Mouse (Mus musculus) MEL (cell line): ENCODE data around the gene Stk25. TPM values are rescaled to one million over a fixed set of nuclear protein-coding genes. Genes with fewer than 3 reads are reported as not detected.

Experiments used
- DNase-seq: peaks from one replicate; pipeline ENCODE4 v3.0.0; 2011; ENCODE audit warnings: low read depth, low spot score
- H3K27ac ChIP-seq: 2 replicates; pipeline ENCODE4 v1.5.1; 2012; ENCODE audit warnings: low read depth, mild to moderate bottlenecking, control low read depth, low read length, moderate library complexity; ENCODE audit not compliant: control insufficient read depth
- H3K27me3 ChIP-seq, 2 experiments: fragments of 150-350 bp in 1 of 2; sonication (generic) in 1 of 2; 2 replicates each; pipeline ENCODE4 v1.6.1; 2012; ENCODE audit warnings: low read length in 2 of 2, mild to moderate bottlenecking in 2 of 2, improper control_type of control experiment in 1 of 2, moderate library complexity in 1 of 2; ENCODE audit not compliant: insufficient read depth in 2 of 2, control insufficient read depth in 1 of 2
- H3K36me3 ChIP-seq, 2 experiments: 2 replicates each; pipeline ENCODE4 v1.6.1; 2012 to 2014; ENCODE audit warnings: low read length in 2 of 2, improper control_type of control experiment in 1 of 2, inconsistent platforms in 1 of 2, mild to moderate bottlenecking in 1 of 2; ENCODE audit not compliant: insufficient read depth in 2 of 2, control insufficient read depth in 1 of 2
- H3K4me1 ChIP-seq, 2 experiments: fragments of 150-350 bp in 1 of 2; sonication (generic) in 1 of 2; 2 replicates each; pipeline ENCODE4 v1.6.1; 2012; ENCODE audit warnings: low read length in 2 of 2, improper control_type of control experiment in 1 of 2, mild to moderate bottlenecking in 1 of 2; ENCODE audit not compliant: insufficient read depth in 2 of 2, control insufficient read depth in 1 of 2
- H3K4me3 ChIP-seq, 2 experiments: fragments of 150-350 bp in 1 of 2; sonication (generic) in 1 of 2; 2 replicates each; pipeline ENCODE4 v1.5.1; 2012; ENCODE audit warnings: low read depth in 2 of 2, low read length in 2 of 2, mild to moderate bottlenecking in 2 of 2, moderate library complexity in 2 of 2, control low read depth in 1 of 2, improper control_type of control experiment in 1 of 2; ENCODE audit not compliant: control insufficient read depth in 1 of 2, insufficient read depth in 1 of 2
- H3K79me2 ChIP-seq: 2 replicates; pipeline ENCODE4 v1.6.1; 2012; ENCODE audit warnings: mild to moderate bottlenecking, low read length, moderate library complexity; ENCODE audit not compliant: control insufficient read depth, poor library complexity, insufficient read depth
- H3K9ac ChIP-seq: 2 replicates; pipeline ENCODE4 v1.6.1; 2012; ENCODE audit warnings: low read depth, mild to moderate bottlenecking, control low read depth, low read length, moderate library complexity; ENCODE audit not compliant: control insufficient read depth, poor library complexity, severe bottlenecking
- H3K9me3 ChIP-seq: fragments of 150-350 bp; sonication (generic); replicated peaks from 2 replicates; pipeline ENCODE4 v1.6.1; 2012; ENCODE audit warnings: mild to moderate bottlenecking, low read length, improper control_type of control experiment, moderate library complexity; ENCODE audit not compliant: insufficient read depth
- BHLHE40 ChIP-seq: IDR thresholded peaks from 2 replicates; pipeline ENCODE4 v1.6.1; 2012; ENCODE audit warnings: low read depth, mild to moderate bottlenecking, inconsistent platforms, low read length, improper control_type of control experiment, borderline replicate concordance
- CTCF ChIP-seq, 3 experiments: IDR thresholded peaks in 2 of 3; conservative IDR thresholded peaks in 1 of 3; 2 replicates each; pipeline ENCODE4 v1.5.1; 2011 to 2012; ENCODE audit warnings: low read length in 3 of 3, low read depth in 2 of 3, mild to moderate bottlenecking in 2 of 3, improper control_type of control experiment in 1 of 3, inconsistent platforms in 1 of 3, mixed read lengths in 1 of 3, moderate library complexity in 1 of 3; ENCODE audit not compliant: control insufficient read depth in 1 of 3, insufficient read depth in 1 of 3, poor library complexity in 1 of 3, severe bottlenecking in 1 of 3
- E2F4 ChIP-seq: IDR thresholded peaks from 2 replicates; pipeline ENCODE4 v1.6.1; 2011; ENCODE audit warnings: low read depth, low read length, improper control_type of control experiment, borderline replicate concordance
- EP300 ChIP-seq, 2 experiments: IDR thresholded peaks; 2 replicates each; pipeline ENCODE4 v1.6.1; 2011; ENCODE audit warnings: improper control_type of control experiment in 2 of 2, low read length in 2 of 2, low read depth in 1 of 2, mild to moderate bottlenecking in 1 of 2
- ETS1 ChIP-seq: IDR thresholded peaks from 2 replicates; pipeline ENCODE4 v1.6.1; 2012; ENCODE audit warnings: low read depth, mild to moderate bottlenecking, inconsistent platforms, low read length, improper control_type of control experiment, moderate library complexity
- GABPA ChIP-seq: IDR thresholded peaks from 2 replicates; pipeline ENCODE4 v1.6.1; 2012; ENCODE audit warnings: low read depth, mild to moderate bottlenecking, inconsistent platforms, low read length, improper control_type of control experiment, moderate library complexity
- HCFC1 ChIP-seq: IDR thresholded peaks from 2 replicates; pipeline ENCODE4 v1.6.1; 2012; ENCODE audit warnings: low read depth, mild to moderate bottlenecking, inconsistent platforms, low read length, improper control_type of control experiment, moderate library complexity
- JUND ChIP-seq: IDR thresholded peaks from 2 replicates; pipeline ENCODE4 v1.6.1; 2011; ENCODE audit warnings: low read depth, mild to moderate bottlenecking, improper control_type of control experiment, low read length
- MAFK ChIP-seq: IDR thresholded peaks from 2 replicates; pipeline ENCODE4 v1.6.1; 2011; ENCODE audit warnings: low read depth, mild to moderate bottlenecking, low read length, improper control_type of control experiment, borderline replicate concordance
- MAX ChIP-seq: IDR thresholded peaks from 2 replicates; pipeline ENCODE4 v1.6.1; 2011; ENCODE audit warnings: low read length, improper control_type of control experiment
- MXI1 ChIP-seq: IDR thresholded peaks from 2 replicates; pipeline ENCODE4 v1.6.1; 2011; ENCODE audit warnings: mild to moderate bottlenecking, low read depth, low read length, improper control_type of control experiment
- MYB ChIP-seq: IDR thresholded peaks from 2 replicates; pipeline ENCODE4 v1.6.1; 2011; ENCODE audit warnings: mild to moderate bottlenecking, low read depth, low read length, improper control_type of control experiment
- NELFE ChIP-seq: IDR thresholded peaks from 2 replicates; pipeline ENCODE4 v1.6.1; 2011; ENCODE audit warnings: low read depth, low read length, improper control_type of control experiment
- POLR2A ChIP-seq, 2 experiments: IDR thresholded peaks; 2 replicates each; pipeline ENCODE4 v1.6.1; 2011 to 2012; ENCODE audit warnings: low read length in 2 of 2, mild to moderate bottlenecking in 2 of 2, control low read depth in 1 of 2, improper control_type of control experiment in 1 of 2, low read depth in 1 of 2, moderate library complexity in 1 of 2; ENCODE audit not compliant: control insufficient read depth in 1 of 2, insufficient read depth in 1 of 2, poor library complexity in 1 of 2
- SMC3 ChIP-seq: IDR thresholded peaks from 2 replicates; pipeline ENCODE4 v1.6.1; 2011; ENCODE audit warnings: low read depth, low read length, improper control_type of control experiment
- TBP ChIP-seq: IDR thresholded peaks from 2 replicates; pipeline ENCODE4 v1.8.0; 2011; ENCODE audit warnings: low read depth, low read length, improper control_type of control experiment
- TCF12 ChIP-seq: IDR thresholded peaks from 2 replicates; pipeline ENCODE4 v1.6.1; 2014; ENCODE audit warnings: low read depth, mild to moderate bottlenecking, inconsistent platforms, low read length, improper control_type of control experiment, moderate library complexity
- USF2 ChIP-seq, 2 experiments: IDR thresholded peaks; 2 replicates each; pipeline ENCODE4 v1.6.1; 2011 to 2012; ENCODE audit warnings: improper control_type of control experiment in 2 of 2, low read length in 2 of 2, borderline replicate concordance in 1 of 2, inconsistent platforms in 1 of 2, low read depth in 1 of 2, mild to moderate bottlenecking in 1 of 2; ENCODE audit not compliant: insufficient read depth in 1 of 2
- ZKSCAN1 ChIP-seq: IDR thresholded peaks from 2 replicates; pipeline ENCODE4 v1.6.1; 2012; ENCODE audit warnings: low read depth, mild to moderate bottlenecking, inconsistent platforms, low read length, improper control_type of control experiment, moderate library complexity
- ZNF384 ChIP-seq: IDR thresholded peaks from 2 replicates; pipeline ENCODE4 v1.6.1; 2012; ENCODE audit warnings: low read depth, mild to moderate bottlenecking, inconsistent platforms, low read length, improper control_type of control experiment
- polyA plus RNA-seq, 2 experiments: library from polyadenylated mRNA; stranded (reverse) in 1 of 2; unstranded in 1 of 2; fragments of >175 nt in 1 of 2; fragments of >200 nt in 1 of 2; gene quantifications; 2 replicates each; pipeline versions ENCODE4 v1.2.1 to v1.2.4; 2012; ENCODE audit warnings: low replicate concordance in 2 of 2, low read depth in 1 of 2; ENCODE audit not compliant: insufficient read length in 2 of 2, insufficient read depth in 1 of 2, missing spikeins in 1 of 2
- total RNA-seq: library from RNA; depleted of rRNA; stranded (reverse); fragments of 300-350 nt; gene quantifications from 2 replicates; pipeline ENCODE4 v1.2.3, GENCODE M21; 2012

Gene Stk25
- total and polyA plus RNA-seq, 3 experiments, result 66.1 to 128 TPM; not detected in 1

DNA sequence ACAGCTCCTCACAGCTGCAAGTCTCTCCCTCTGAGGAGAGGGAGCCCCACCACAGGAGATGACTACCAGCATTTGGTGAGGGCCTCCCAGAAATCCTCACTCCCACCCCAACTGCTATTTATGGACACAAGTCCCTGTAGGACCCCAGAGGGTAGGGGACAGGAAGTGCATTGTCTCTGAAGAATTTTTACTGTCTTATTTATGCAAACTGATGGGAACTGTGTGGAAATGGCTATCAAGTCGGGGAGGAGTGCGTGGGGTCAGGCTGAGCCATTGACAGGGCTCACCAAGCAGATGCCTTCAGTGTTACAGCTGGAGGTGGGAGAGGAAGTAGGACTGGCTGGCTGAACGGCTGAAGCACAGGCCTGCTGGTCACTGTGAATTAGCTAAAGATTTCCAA is 38.9 kb upstream of the Stk25 start:
- Histone ChIP-seq H3K27ac (no peak overlapping the region), H3K79me2 (no peaks in the 10 kb centered on the region), H3K27me3 (no peaks in the 10 kb centered on the region)
- TF ChIP-seq JUND (no peak), HCFC1 (no peak), SMC3 (no peak), MYB (no peak), ETS1 (no peak)
- TF ChIP-seq, all 39 proteins: peak for 0
- Histone ChIP-seq H3K36me3 (peaks cover 0 to 5% of the 10 kb centered on the region in 2 experiments; a peak in 2 of 4 replicates), H3K4me3 (no peak overlapping the region), H3K9ac (no peak overlapping the region), H3K9me3 (no peaks in the 10 kb centered on the region), H3K4me1 (0 out of 4 replicates have a peak, but pooled peaks cover 0 to 2% of the 10 kb centered on the region in 2 experiments)
- DNase-seq, result no peak

DNA sequence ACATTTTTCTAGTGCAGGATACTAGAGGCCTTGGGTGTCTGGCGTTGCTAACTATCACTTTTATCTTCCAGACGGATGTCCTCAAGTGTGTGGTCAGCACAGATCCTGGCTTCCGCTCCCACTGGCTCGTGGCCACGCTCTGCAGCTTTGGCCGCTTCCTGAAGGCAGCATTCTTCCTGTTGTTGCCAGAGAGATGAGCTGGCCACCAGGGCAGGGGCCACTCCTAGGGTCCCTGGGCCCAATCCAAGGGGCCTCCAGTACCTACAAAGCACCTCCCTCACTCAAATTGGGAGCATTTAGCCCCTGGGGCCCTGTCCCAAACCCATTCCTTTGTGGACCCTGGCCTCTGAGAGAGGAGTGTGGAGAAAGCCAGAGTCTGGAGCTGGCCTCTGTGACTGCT is 36.5 kb upstream of the Stk25 start:
- H3K36me3 ChIP-seq, result no peaks in the 10 kb centered on the region
- no peak for TF ChIP-seq POLR2A (IDR thresholded peaks at IDR 0.05; ENCODE audit: control insufficient read depth in 1 of 2, insufficient read depth in 1 of 2, low read depth in 1 of 2, low read length in 2 of 2, poor library complexity in 1 of 2)
- no peak for TF ChIP-seq CTCF (IDR thresholded peaks at IDR 0.05 in 2 of 3, conservative IDR thresholded peaks at IDR 0.05 in 1 of 3; ENCODE audit: control insufficient read depth in 1 of 3, insufficient read depth in 1 of 3, low read depth in 2 of 3, low read length in 3 of 3, poor library complexity in 1 of 3, severe bottlenecking in 1 of 3)
- TF ChIP-seq ZNF384, result no peak
- TF ChIP-seq ZKSCAN1, result no peak
- TF ChIP-seq TCF12, result no peak
- no peak for TF ChIP-seq USF2 (IDR thresholded peaks at IDR 0.05; ENCODE audit: borderline replicate concordance in 1 of 2, insufficient read depth in 1 of 2, low read depth in 1 of 2, low read length in 2 of 2)
- TF ChIP-seq TBP, result no peak
- TF ChIP-seq MAX, result no peak
- no peak for TF ChIP-seq BHLHE40
- no peak for TF ChIP-seq MXI1
- TF ChIP-seq HCFC1, result no peak
- no peak for TF ChIP-seq NELFE
- TF ChIP-seq MAFK, result no peak
- TF ChIP-seq EP300 (IDR thresholded peaks at IDR 0.05; ENCODE audit: low read depth in 1 of 2, low read length in 2 of 2), result no peak
- no peak for TF ChIP-seq GABPA
- no peak for TF ChIP-seq E2F4
- DNase-seq, result no peak
- no peaks in the 10 kb centered on the region for H3K79me2 ChIP-seq
- no peaks in the 10 kb centered on the region for H3K27me3 ChIP-seq
- H3K4me3 ChIP-seq, result no peak overlapping the region
- no peak overlapping the region for H3K9ac ChIP-seq
- peaks cover 0 to 5% of the 10 kb centered on the region in 2 experiments; a peak in 1 of 4 replicates for H3K4me1 ChIP-seq
- no peak overlapping the region for H3K27ac ChIP-seq
- H3K9me3 ChIP-seq, result no peaks in the 10 kb centered on the region
